Mouse (Mus musculus): Measurements from ENCODE around the gene Syt5. TPM values are rescaled to one million over a fixed set of nuclear protein-coding genes. Genes with fewer than 3 reads are reported as not detected.

Gene Syt5
- total and polyA plus RNA-seq, 3 experiments: not detected

DNA sequence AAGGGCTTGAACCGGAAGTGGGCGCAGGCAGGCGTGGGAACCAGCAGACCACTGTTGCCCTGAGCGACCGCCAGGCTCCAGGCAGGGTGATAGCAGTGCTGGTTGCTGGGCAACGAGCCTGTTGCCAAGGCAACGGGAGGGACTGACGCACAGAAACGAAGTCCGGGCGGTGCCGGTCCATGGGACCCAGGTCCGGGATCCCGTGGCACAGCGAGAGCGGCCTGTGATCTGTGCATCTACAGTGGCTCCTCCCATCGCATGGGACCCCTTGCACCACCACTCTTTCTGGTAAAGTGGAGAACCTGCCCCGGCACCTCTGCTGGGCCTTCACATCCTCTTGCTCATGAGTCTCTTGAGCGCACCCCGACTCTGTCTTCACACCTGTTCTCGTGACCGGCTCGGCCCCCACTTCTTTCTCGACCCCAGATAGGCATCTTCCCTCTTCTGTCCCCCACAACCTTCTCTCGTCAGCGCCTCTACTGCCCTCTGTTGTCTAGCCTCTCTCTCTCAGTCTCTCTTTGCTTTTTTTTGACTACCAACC lies 680 bp downstream of the Syt5 start:
- H3K9me3 ChIP-seq (replicated peaks; ENCODE audit: insufficient read depth, low read length): no peaks in the 10 kb centered on the region
- no peak for TF ChIP-seq KAT2A (conservative IDR thresholded peaks at IDR 0.05; ENCODE audit: low read depth, low read length)
- TF ChIP-seq TAL1 (IDR thresholded peaks at IDR 0.05; ENCODE audit: low read length): no peak
- TF ChIP-seq GABPA (IDR thresholded peaks at IDR 0.05; ENCODE audit: low read depth, low read length): no peak
- TF ChIP-seq SMC3 (IDR thresholded peaks at IDR 0.05; ENCODE audit: low read depth, low read length): no peak
- TF ChIP-seq MAFK (IDR thresholded peaks at IDR 0.05; ENCODE audit: borderline replicate concordance, low read depth, low read length): no peak
- no peak for TF ChIP-seq ZMIZ1 (IDR thresholded peaks at IDR 0.05; ENCODE audit: low read depth, low read length)
- TF ChIP-seq GATA1 (IDR thresholded peaks at IDR 0.05; ENCODE audit: low read depth, low read length): no peak
- no peak for TF ChIP-seq BHLHE40 (IDR thresholded peaks at IDR 0.05; ENCODE audit: borderline replicate concordance, low read depth, low read length)
- no peak for TF ChIP-seq POLR2AphosphoS5 (IDR thresholded peaks at IDR 0.05; ENCODE audit: borderline replicate concordance, low read depth, low read length)
- no peaks in the 10 kb centered on the region for H3K79me2 ChIP-seq (ENCODE audit: control insufficient read depth, insufficient read depth, low read length, poor library complexity)
- H3K36me3 ChIP-seq (ENCODE audit: control insufficient read depth in 1 of 2, insufficient read depth in 2 of 2, low read length in 2 of 2): no peaks in the 10 kb centered on the region
- peaks cover 0 to 5% of the 10 kb centered on the region in 2 experiments; a peak in 2 of 4 replicates for H3K27me3 ChIP-seq (ENCODE audit: control insufficient read depth in 1 of 2, insufficient read depth in 2 of 2, low read length in 2 of 2)
- no peak overlapping the region for H3K4me3 ChIP-seq (ENCODE audit: control insufficient read depth in 1 of 2, insufficient read depth in 1 of 2, low read depth in 2 of 2, low read length in 2 of 2)
- no peak for DNase-seq (ENCODE audit: low read depth, low spot score)
- no peaks in the 10 kb centered on the region for H3K4me1 ChIP-seq (ENCODE audit: control insufficient read depth in 1 of 2, insufficient read depth in 2 of 2, low read length in 2 of 2)
- no peak overlapping the region for H3K27ac ChIP-seq (ENCODE audit: control insufficient read depth, low read depth, low read length)
- no peak overlapping the region for H3K9ac ChIP-seq (ENCODE audit: control insufficient read depth, low read depth, low read length, poor library complexity, severe bottlenecking)

DNA sequence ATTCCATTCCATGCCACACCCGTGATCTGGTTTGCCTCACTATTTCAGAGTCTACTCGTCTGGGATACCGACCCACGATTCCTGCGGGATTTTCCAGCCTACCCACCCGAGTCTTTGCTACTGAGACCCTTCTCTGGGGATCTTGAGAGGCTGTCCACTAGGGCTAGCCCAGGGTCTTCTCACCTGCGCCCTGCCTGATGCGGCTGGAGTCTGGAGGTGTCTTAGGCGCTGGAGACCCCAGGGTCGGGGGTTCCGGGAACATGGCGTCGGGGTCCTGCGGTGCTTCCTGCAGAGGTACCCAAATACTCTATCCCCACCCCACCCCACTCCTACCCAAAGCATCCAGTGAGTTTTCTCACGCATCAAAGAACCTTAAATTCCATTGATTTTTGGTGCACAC lies 1.3 kb downstream of the Syt5 start:
- peaks cover 0 to 4% of the 10 kb centered on the region in 2 experiments; a peak in 2 of 4 replicates for H3K27me3 ChIP-seq (ENCODE audit: control insufficient read depth in 1 of 2, insufficient read depth in 2 of 2, low read length in 2 of 2)
- TF ChIP-seq RAD21 (IDR thresholded peaks at IDR 0.05; ENCODE audit: low read depth, low read length): no peak
- TF ChIP-seq MYC (IDR thresholded peaks at IDR 0.05; ENCODE audit: low read depth, low read length): no peak
- no peak for TF ChIP-seq MAX (IDR thresholded peaks at IDR 0.05; ENCODE audit: low read length)
- no peak for TF ChIP-seq TAL1 (IDR thresholded peaks at IDR 0.05; ENCODE audit: low read length)
- no peak overlapping the region for H3K9ac ChIP-seq (ENCODE audit: control insufficient read depth, low read depth, low read length, poor library complexity, severe bottlenecking)
- no peak overlapping the region for H3K4me3 ChIP-seq (ENCODE audit: control insufficient read depth in 1 of 2, insufficient read depth in 1 of 2, low read depth in 2 of 2, low read length in 2 of 2)
- H3K79me2 ChIP-seq (ENCODE audit: control insufficient read depth, insufficient read depth, low read length, poor library complexity): no peaks in the 10 kb centered on the region
- H3K4me1 ChIP-seq (ENCODE audit: control insufficient read depth in 1 of 2, insufficient read depth in 2 of 2, low read length in 2 of 2): no peaks in the 10 kb centered on the region
- no peak for DNase-seq (ENCODE audit: low read depth, low spot score)
- H3K36me3 ChIP-seq (ENCODE audit: control insufficient read depth in 1 of 2, insufficient read depth in 2 of 2, low read length in 2 of 2): no peaks in the 10 kb centered on the region
- no peaks in the 10 kb centered on the region for H3K9me3 ChIP-seq (replicated peaks; ENCODE audit: insufficient read depth, low read length)
- no peak overlapping the region for H3K27ac ChIP-seq (ENCODE audit: control insufficient read depth, low read depth, low read length)

DNA sequence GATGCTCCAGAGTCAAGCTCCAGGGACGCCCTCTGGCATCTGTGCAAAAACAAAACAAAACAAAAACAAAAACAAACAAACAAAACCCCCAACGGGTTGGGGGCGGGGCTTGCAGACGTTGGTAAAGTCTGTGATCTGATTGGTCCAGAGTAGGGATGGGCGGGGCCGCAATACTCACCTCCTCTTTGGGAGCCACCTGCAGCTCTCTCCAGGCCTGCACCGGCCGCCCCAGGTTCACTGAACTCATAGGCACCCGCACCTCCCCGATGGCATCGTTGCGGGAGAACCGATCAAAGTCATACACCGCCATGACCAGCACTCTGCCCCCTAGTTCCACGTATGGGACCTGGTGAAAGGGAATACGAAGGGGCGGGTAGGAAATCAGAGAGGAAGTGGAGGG lies 5.3 kb downstream of the Syt5 start:
- H3K27me3 ChIP-seq (ENCODE audit: control insufficient read depth in 1 of 2, insufficient read depth in 2 of 2, low read length in 2 of 2): peaks cover 0 to 6% of the 10 kb centered on the region in 2 experiments; a peak in 3 of 4 replicates
- H3K4me1 ChIP-seq (ENCODE audit: control insufficient read depth in 1 of 2, insufficient read depth in 2 of 2, low read length in 2 of 2): no peaks in the 10 kb centered on the region
- no peaks in the 10 kb centered on the region for H3K9me3 ChIP-seq (replicated peaks; ENCODE audit: insufficient read depth, low read length)
- DNase-seq (ENCODE audit: low read depth, low spot score): no peak
- no peak overlapping the region for H3K27ac ChIP-seq (ENCODE audit: control insufficient read depth, low read depth, low read length)
- H3K79me2 ChIP-seq (ENCODE audit: control insufficient read depth, insufficient read depth, low read length, poor library complexity): no peaks in the 10 kb centered on the region
- TF ChIP-seq MEF2A (IDR thresholded peaks at IDR 0.05; ENCODE audit: extremely low read depth, insufficient replicate concordance, low read depth, low read length, poor library complexity, severe bottlenecking) (no peak), MXI1 (IDR thresholded peaks at IDR 0.05; ENCODE audit: low read depth, low read length) (no peak), MAX (IDR thresholded peaks at IDR 0.05; ENCODE audit: low read length) (no peak), ZKSCAN1 (IDR thresholded peaks at IDR 0.05; ENCODE audit: low read depth, low read length) (no peak), ZNF384 (IDR thresholded peaks at IDR 0.05; ENCODE audit: low read depth, low read length) (no peak), NRF1 (IDR thresholded peaks at IDR 0.05; ENCODE audit: insufficient read depth, low read depth, low read length, poor library complexity, severe bottlenecking) (no peak), POLR2AphosphoS5 (IDR thresholded peaks at IDR 0.05; ENCODE audit: borderline replicate concordance, low read depth, low read length) (no peak), ZMIZ1 (IDR thresholded peaks at IDR 0.05; ENCODE audit: low read depth, low read length) (no peak), RCOR1 (IDR thresholded peaks at IDR 0.05; ENCODE audit: low read depth, low read length) (no peak), USF1 (IDR thresholded peaks at IDR 0.05; ENCODE audit: low read depth, low read length) (no peak), SMC3 (IDR thresholded peaks at IDR 0.05; ENCODE audit: low read depth, low read length) (no peak)
- H3K9ac ChIP-seq (ENCODE audit: control insufficient read depth, low read depth, low read length, poor library complexity, severe bottlenecking): no peak overlapping the region
- H3K36me3 ChIP-seq (ENCODE audit: control insufficient read depth in 1 of 2, insufficient read depth in 2 of 2, low read length in 2 of 2): no peaks in the 10 kb centered on the region
- no peak overlapping the region for H3K4me3 ChIP-seq (ENCODE audit: control insufficient read depth in 1 of 2, insufficient read depth in 1 of 2, low read depth in 2 of 2, low read length in 2 of 2)
